Mouse (Mus musculus) limb, embryonic 11.5 days (tissue): ENCODE results near the gene Kmt2b. TPM values are rescaled to one million over a fixed set of nuclear protein-coding genes. Genes with fewer than 3 reads are reported as not detected.

Source experiments
- ATAC-seq: fragments of 200-750 bp; cut with Nextera tagmentation; 2 replicates; pipeline ENCODE4 v1.8.0; 2017; ENCODE audit warnings: low read depth; ENCODE audit not compliant: insufficient number of reproducible peaks, low FRiP score, low TSS enrichment
- DNase-seq: peaks from one replicate; pipeline ENCODE4 v3.0.0-alpha.2; 2015; ENCODE audit warnings: low spot score
- H3K27ac ChIP-seq: fragments of 300-500 bp; sonication (generic); replicated peaks from 2 replicates; pipeline ENCODE4 v1.5.1; 2014; ENCODE audit warnings: low read depth, mild to moderate bottlenecking, low read length
- H3K27me3 ChIP-seq: fragments of 300-500 bp; sonication (generic); 2 replicates; pipeline ENCODE4 v1.6.1; 2014; ENCODE audit warnings: mild to moderate bottlenecking, low read length, mixed read lengths; ENCODE audit not compliant: control insufficient read depth, insufficient read depth
- H3K36me3 ChIP-seq: fragments of 300-500 bp; sonication (generic); 2 replicates; pipeline ENCODE4 v1.6.1; 2014; ENCODE audit warnings: mild to moderate bottlenecking, low read length, moderate library complexity, mixed read lengths; ENCODE audit not compliant: control insufficient read depth, insufficient read depth
- H3K4me1 ChIP-seq: fragments of 300-500 bp; sonication (generic); 2 replicates; pipeline ENCODE4 v1.6.1; 2014; ENCODE audit warnings: low read length, mixed read lengths; ENCODE audit not compliant: control insufficient read depth, insufficient read depth
- H3K4me2 ChIP-seq: fragments of 300-500 bp; sonication (generic); 2 replicates; pipeline ENCODE4 v1.6.1; 2014; ENCODE audit warnings: low read depth, mild to moderate bottlenecking, moderate library complexity; ENCODE audit not compliant: severe bottlenecking
- H3K4me3 ChIP-seq: fragments of 300-500 bp; sonication (generic); 2 replicates; pipeline ENCODE4 v1.5.1; 2014; ENCODE audit warnings: low read depth, low read length
- H3K9ac ChIP-seq: fragments of 300-500 bp; sonication (generic); 2 replicates; pipeline ENCODE4 v1.6.1; 2014; ENCODE audit warnings: mild to moderate bottlenecking, low read length
- H3K9me3 ChIP-seq: fragments of 300-500 bp; sonication (generic); 2 replicates; pipeline ENCODE4 v1.6.1; 2016; ENCODE audit warnings: low read length; ENCODE audit not compliant: control insufficient read depth
- WGBS: fragments of 180-500 bp; shearing (Covaris S2); extraction: QIAGEN DNeasy Blood & Tissue Kit; methylation state at CpG from one replicate; pipeline ENCODE4 v1.1.7; 2014; 5-methylcytosine and 5-hydroxymethylcytosine counted together
- polyA plus RNA-seq: library from polyadenylated mRNA; unstranded; fragments of >200 nt; fragmentation: Nextera tagmentation; extraction: Ambion mirVana; gene quantifications from 2 replicates; pipeline ENCODE4 v1.2.1, GENCODE M21; 2014

Kmt2b gene
- polyA plus RNA-seq, 1 experiment from 2014 or later, result 11.9 TPM

- Histone ChIP-seq H3K36me3 (no peaks in the 10 kb centered on the region), H3K4me2 (no peak overlapping the region), H3K27ac (no peak overlapping the region), H3K4me1 (no peaks in the 10 kb centered on the region), H3K4me3 (no peak overlapping the region), H3K9ac (no peak overlapping the region), H3K9me3 (no peaks in the 10 kb centered on the region), H3K27me3 (no peaks in the 10 kb centered on the region)
- DNase-seq (no peak), ATAC-seq (no peak)
- WGBS, result 51% methylated on average over 16 of the region's 16 CpGs
Measured at GRCm38 (mm10) chr7:30608476-30608875, 19.9 kb upstream of the Kmt2b start.

- DNase-seq (peak; percentile 68), ATAC-seq (no peak)
- Histone ChIP-seq H3K27ac (no peak overlapping the region), H3K36me3 (no peaks in the 10 kb centered on the region), H3K27me3 (no peaks in the 10 kb centered on the region), H3K4me1 (no peaks in the 10 kb centered on the region), H3K9ac (no peak overlapping the region), H3K9me3 (no peaks in the 10 kb centered on the region), H3K4me3 (no peak overlapping the region), H3K4me2 (no peak overlapping the region)
- 33% methylated on average over 8 of the region's 8 CpGs for WGBS
Measured at GRCm38 (mm10) chr7:30607706-30608309, 19.3 kb upstream of the Kmt2b start.

- Histone ChIP-seq H3K4me3 (no peak overlapping the region), H3K9ac (no peak overlapping the region), H3K9me3 (no peaks in the 10 kb centered on the region), H3K4me1 (no peaks in the 10 kb centered on the region), H3K27me3 (no peaks in the 10 kb centered on the region), H3K27ac (no peak overlapping the region), H3K36me3 (no peaks in the 10 kb centered on the region), H3K4me2 (no peak overlapping the region)
- WGBS, result 93% methylated on average over 8 of the region's 8 CpGs
- DNase-seq (no peak), ATAC-seq (no peak)
Measured at GRCm38 (mm10) chr7:30604944-30605343, 16.4 kb upstream of the Kmt2b start.

- 54% methylated on average over 8 of the region's 8 CpGs for WGBS
- H3K27ac ChIP-seq, result no peak overlapping the region
- no peak for ATAC-seq
Measured at GRCm38 (mm10) chr7:30604424-30604823, 15.9 kb upstream of the Kmt2b start.

GRCm38 (mm10) chr7:30602583-30602982, 14.1 kb upstream of the Kmt2b start:
- no peak overlapping the region for H3K4me2 ChIP-seq
- no peak for DNase-seq
- H3K4me3 ChIP-seq, result no peak overlapping the region
- WGBS, result 53% methylated on average over 3 of the region's 3 CpGs
- H3K4me1 ChIP-seq, result no peaks in the 10 kb centered on the region
- no peaks in the 10 kb centered on the region for H3K27me3 ChIP-seq
- H3K9me3 ChIP-seq, result no peaks in the 10 kb centered on the region
- no peak for ATAC-seq
- H3K27ac ChIP-seq, result no peak overlapping the region
- H3K36me3 ChIP-seq, result no peaks in the 10 kb centered on the region
- no peak overlapping the region for H3K9ac ChIP-seq

More at GRCm38 (mm10) chr7:30604424-30604823, 15.9 kb upstream of the Kmt2b start:
- Histone ChIP-seq H3K9me3 (no peaks in the 10 kb centered on the region), H3K9ac (no peak overlapping the region), H3K4me2 (no peak overlapping the region), H3K36me3 (no peaks in the 10 kb centered on the region), H3K27me3 (no peaks in the 10 kb centered on the region), H3K4me1 (no peaks in the 10 kb centered on the region), H3K4me3 (no peak overlapping the region)
- no peak for DNase-seq

- Histone ChIP-seq H3K36me3 (no peaks in the 10 kb centered on the region), H3K4me3 (no peak overlapping the region), H3K9ac (no peak overlapping the region), H3K27me3 (no peaks in the 10 kb centered on the region), H3K27ac (no peak overlapping the region), H3K4me1 (no peaks in the 10 kb centered on the region), H3K9me3 (no peaks in the 10 kb centered on the region), H3K4me2 (no peak overlapping the region)
- WGBS, result 76% methylated on average over 7 of the region's 7 CpGs
- no peak for DNase-seq
- ATAC-seq, result no peak
Measured at GRCm38 (mm10) chr7:30600651-30601050, 12.1 kb upstream of the Kmt2b start.

- Histone ChIP-seq H3K4me2 (no peak overlapping the region), H3K4me3 (no peak overlapping the region), H3K4me1 (no peaks in the 10 kb centered on the region), H3K9me3 (no peaks in the 10 kb centered on the region), H3K27ac (no peak overlapping the region), H3K9ac (no peak overlapping the region), H3K27me3 (no peaks in the 10 kb centered on the region), H3K36me3 (no peaks in the 10 kb centered on the region)
- DNase-seq (peak; percentile 79), ATAC-seq (peak; percentile 89)
- 2% methylated on average over 16 of the region's 16 CpGs for WGBS
Measured at GRCm38 (mm10) chr7:30599933-30600353, 11.4 kb upstream of the Kmt2b start.

- 90% methylated on average over 12 of the region's 12 CpGs for WGBS
Measured at GRCm38 (mm10) chr7:30598786-30599185, 10.3 kb upstream of the Kmt2b start, which contains the start of gene Zbtb32. Zbtb32 (minus strand) TSS chr7:30598909.

GRCm38 (mm10) chr7:30596811-30597210, 8.3 kb upstream of the Kmt2b start:
- Histone ChIP-seq H3K9ac (no peak overlapping the region), H3K4me2 (no peak overlapping the region), H3K9me3 (no peaks in the 10 kb centered on the region), H3K36me3 (no peaks in the 10 kb centered on the region), H3K4me1 (no peaks in the 10 kb centered on the region), H3K4me3 (no peak overlapping the region), H3K27ac (no peak overlapping the region), H3K27me3 (no peaks in the 10 kb centered on the region)
- DNase-seq, result no peak
- no peak for ATAC-seq
- WGBS, result 83% methylated on average over 5 of the region's 5 CpGs

More at GRCm38 (mm10) chr7:30598786-30599185, 10.3 kb upstream of the Kmt2b start, which contains the start of gene Zbtb32:
- Histone ChIP-seq H3K9ac (no peak within 1 kb of the TSS), H3K4me1 (no peaks in the 10 kb centered on the region), H3K9me3 (no peaks in the 10 kb centered on the region), H3K27ac (no peak within 1 kb of the TSS), H3K36me3 (no peaks in the 10 kb centered on the region), H3K27me3 (no peaks in the 10 kb centered on the region), H3K4me2 (no peak within 1 kb of the TSS), H3K4me3 (no peak within 1 kb of the TSS)
- DNase-seq (no peak), ATAC-seq (no peak)
